Mouse (Mus musculus) hindlimb bud, embryonic 11.5 days (tissue): ENCODE measurements around the gene Ankrd66.

Experiments used
- DNase-seq: peaks from one replicate; pipeline ENCODE4 v3.0.0-alpha.2; 2012; ENCODE audit warnings: low read depth, low spot score; ENCODE audit errors: extremely low spot score

Gene Ankrd66

DNA sequence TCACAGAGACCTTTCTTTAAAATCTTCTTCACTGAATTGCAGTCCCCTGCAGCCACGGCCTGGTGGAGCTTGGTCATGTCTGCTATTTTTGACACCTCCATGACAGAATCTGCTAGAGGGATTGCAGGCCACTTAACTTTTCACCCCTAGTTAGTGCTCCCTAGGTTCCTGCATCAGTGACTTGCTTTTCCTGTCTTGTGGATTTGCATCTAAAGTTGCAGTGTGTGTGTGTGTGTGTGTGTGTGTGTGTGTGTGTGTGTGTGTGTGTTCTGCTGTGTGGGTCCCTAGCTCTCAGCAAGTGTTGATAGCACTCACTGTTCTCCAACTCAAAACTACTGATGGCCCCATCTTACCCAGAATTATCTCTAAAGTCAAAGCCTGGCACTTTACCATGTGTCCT is at the start of gene Ankrd66:
TSS of gene Ankrd66 (minus strand) at position 101 of the 400 bp plus-strand sequence.
- DNase-seq: no peak

DNA sequence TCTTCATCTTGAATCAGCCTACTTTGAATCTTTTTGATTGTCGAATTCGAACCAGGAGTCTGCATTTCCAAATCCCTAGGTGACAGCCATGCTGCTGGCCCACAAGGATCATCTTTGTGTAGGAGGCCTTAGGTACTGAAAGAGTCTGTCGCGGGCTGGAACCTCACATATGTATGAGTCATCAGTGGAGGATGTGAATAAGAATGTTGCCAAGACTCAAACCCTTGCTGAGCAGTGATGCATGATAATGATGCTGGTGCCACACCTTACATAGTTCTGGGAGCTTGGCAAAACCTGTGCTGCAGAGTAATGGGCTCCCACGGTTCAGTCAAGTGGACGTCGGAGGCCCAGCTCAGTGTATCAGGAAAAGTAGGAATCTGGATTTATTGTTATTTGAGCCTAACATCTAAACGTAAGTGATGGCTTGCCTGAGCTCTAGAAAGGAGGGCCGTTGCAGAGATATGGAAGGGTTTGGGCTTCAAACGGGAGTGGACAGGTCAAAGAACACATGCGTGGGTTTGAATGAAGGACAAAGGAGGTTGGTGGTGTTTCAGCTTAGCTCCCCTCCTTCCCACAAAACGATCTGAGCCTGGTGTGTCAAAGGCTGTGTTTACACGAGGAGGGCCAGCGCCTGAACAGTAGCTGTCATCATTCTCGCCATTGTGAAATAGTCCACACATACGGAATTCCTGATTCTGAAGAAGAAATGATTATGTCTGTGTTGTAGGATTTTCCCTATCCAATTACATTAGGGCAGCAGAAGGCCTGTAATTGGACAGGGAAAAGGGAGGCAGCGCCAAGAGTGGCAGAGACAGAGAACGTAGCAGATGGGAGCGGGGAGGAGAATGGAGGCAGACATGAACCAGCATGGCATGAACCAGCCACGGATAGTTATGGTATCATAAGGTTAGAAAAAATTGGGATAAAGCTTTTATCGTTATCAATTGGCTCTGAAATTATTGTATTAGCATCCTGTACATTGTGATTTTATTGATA is 49.2 kb upstream of the Ankrd66 start:
- no peak for DNase-seq

DNA sequence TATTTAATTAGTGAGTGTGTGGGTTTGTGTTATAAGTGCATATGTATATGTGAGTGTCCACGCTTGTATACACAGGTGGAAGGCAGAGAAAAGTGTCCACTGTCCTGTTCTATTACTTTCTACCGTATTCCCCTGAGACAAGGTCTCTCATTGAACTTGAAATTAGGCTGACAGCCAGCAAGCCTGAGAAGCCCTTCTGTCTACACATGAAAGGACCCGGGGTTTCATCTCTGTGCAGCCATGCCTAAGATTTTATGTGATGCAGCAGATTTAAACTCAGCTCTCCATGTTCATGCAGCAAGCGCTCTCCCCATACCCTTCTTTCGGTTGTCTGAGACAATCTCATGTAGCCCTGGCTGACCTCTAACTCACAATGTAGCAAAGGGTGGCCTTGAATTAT is 47.1 kb upstream of the Ankrd66 start:
- DNase-seq: no peak

DNA sequence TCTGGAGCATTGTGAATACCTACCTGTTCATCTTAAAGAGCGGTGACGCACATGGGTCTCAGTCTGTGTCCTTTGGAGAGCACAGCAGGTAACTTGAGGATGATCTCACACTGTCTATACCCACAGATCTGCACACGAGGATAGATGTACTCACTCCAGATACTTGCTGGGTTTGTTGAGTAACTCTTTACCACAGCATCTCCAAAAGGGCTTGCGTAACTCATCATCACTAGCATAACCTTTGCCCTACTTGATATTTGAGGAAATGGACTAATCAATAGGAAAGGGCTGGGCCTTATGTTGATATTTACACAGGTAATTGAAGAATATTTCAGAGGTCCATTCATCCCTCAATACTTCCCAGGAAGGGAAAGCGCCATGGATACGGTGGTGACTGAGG is 46.3 kb upstream of the Ankrd66 start:
- no peak for DNase-seq

DNA sequence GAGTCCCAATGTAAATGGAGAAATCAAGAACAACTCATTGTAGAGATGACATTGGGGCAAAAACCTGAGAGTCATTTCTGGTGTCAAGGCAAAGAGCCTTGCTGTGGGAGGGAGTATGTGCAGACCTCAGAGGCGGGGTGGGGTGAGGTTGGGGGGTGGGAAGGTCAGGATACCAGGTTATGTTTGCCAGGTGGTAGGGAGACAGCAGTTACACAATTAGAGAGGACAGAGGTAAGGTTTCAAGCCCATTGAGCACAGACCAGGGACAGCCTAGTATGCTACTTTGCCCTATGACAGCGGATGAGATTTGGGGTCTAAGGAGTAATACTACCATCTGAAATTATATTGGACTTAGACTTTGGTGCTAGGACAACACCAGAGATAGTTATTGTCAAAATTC is 43.8 kb upstream of the Ankrd66 start:
- no peak for DNase-seq

DNA sequence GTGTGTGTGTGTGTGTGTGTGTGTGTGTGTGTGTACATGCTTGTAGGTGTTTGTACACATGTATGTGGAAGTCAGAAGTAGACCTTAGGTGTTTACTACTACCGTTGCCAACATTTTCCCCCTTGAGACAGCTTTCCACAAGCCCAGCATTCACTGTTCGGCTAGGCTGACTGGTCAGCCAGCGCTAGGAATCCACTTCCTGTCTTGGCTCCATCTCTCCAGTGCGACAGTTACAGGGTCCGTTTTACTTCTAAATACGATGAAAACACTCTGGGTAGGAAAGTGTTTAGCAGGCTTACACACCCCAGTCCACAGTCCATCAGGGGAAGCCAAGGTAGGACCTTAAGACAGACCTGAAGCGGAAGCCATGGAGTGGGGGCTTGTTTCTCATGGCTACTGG is 41.3 kb upstream of the Ankrd66 start:
- DNase-seq: no peak

DNA sequence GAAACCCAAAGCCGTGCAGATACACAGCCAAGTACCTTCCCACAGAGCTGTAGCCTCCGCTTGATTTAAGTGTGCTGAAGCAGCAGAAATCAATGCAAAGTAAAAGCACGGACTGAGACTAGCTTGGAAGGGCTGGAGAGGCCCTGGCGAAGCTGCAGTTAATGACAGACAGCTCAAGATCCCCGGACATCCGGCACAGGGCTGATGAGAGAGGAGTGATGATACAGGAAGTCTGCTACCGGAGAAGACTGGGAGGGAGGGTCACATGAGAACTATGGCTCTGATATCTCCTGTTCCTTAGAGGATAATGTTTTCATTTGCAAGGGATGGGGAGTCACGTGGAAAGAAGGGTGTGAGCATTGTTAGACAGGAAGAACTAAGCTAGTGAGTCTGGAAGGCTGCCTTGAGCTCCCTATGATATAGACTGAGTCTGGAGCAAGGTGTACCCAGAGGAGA is 37.6 kb upstream of the Ankrd66 start:
- no peak for DNase-seq

DNA sequence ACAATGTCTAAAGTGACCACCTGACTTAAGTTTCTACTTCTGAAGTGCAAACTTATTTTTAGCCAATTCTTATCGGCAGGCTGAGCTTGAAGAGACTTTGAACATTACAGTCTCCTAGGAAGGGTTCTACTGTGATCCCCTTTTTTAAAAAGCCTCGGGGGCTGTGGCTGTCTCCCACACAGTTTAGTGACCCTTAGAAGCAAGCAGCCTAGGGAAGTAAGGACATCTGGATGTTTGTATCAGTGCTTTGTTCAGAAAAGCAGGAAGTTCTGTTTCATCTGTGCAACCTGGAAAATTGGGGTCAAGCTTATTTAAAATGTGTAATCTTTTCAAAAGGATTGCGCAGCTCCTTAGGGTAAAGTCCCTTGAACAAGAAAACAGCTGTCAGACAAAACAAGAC is 37.0 kb upstream of the Ankrd66 start:
- no peak for DNase-seq

DNA sequence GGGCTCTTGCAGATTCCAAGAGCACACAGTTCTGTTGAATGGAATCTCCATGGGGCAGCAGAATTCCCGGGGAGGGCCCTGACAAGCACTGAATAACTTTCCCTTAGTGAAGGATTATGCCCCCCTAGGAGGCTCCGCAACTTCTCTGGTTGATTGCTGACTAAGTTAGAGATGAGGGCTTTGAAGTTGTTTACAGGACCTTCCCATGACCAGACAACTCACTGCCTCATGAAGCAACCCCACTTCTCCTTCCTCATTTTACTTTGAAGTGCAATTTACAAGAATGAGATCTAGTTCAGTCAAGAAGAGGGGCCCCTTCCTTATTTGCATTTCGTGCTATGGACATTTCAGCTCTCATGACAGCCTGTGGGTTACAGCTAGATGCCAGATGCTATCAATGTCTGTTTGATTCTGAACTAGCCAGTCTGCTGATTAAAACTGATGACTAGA is 30.2 kb upstream of the Ankrd66 start:
- no peak for DNase-seq

DNA sequence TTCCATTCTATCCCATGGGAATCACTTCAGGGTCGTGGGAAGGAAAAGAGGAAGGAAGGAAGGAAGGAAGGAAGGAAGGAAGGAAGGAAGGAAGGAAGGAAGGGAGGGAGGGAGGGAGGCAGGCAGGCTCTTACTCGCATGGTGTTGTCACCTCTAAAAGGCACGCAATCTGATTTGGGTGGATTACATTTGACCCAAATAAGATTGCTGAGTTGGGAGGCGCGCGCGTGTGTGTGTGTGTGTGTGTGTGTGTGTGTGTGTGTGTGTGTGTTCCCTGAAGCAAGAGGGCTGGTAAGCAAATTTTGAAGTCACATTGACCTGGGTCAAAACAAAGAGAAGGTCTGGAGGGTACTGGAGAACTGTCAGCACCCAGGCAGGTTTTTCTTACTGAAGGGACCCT is 25.8 kb upstream of the Ankrd66 start:
- DNase-seq: no peak

DNA sequence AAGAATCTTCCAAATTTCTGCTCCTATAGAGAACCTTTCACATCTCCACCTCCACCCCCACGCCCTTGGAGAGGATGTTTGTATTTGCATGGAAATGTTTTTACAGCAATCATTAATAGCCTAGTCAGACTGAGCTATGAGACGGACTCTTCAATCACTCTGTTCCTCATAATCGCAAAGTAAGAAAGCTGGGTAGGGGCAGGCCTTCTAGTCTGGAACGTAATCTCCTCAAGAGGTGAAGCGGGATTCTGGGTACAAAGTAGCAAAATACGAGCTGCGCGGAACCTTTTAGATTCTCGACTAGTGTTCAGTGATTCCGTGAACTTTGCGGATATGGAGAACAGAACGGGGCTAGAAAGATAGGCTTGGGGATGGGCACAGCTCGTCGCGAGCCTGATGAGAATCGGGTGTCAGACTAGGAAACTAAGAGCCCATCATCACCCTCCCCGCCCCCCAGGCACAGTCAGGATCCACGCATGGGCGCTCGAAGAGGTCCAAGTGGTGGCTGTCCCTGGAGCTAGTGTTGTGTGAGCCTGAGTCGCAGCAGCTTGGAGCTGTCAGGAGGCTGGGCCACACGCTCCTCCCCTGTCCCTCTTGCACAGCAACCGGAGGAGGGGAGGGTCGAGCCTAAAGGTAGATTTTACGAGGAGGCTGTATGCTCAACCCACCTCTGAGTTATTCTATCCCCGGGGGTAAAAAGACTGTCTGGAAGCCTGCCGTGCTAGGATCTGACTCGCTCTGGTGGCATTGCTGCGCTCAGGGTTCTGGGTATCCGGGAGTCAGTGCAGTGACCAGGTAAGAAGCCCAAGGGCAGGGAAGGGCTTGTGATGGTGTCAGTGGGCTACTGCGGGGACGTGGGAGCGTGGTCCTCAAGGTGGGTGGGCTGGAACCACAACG is 24.8 kb upstream of the Ankrd66 start, which contains the start of gene Pla2g7:
TSS of gene Pla2g7 (plus strand) at position 107 of the 897 bp plus-strand sequence.
- no peak for DNase-seq

DNA sequence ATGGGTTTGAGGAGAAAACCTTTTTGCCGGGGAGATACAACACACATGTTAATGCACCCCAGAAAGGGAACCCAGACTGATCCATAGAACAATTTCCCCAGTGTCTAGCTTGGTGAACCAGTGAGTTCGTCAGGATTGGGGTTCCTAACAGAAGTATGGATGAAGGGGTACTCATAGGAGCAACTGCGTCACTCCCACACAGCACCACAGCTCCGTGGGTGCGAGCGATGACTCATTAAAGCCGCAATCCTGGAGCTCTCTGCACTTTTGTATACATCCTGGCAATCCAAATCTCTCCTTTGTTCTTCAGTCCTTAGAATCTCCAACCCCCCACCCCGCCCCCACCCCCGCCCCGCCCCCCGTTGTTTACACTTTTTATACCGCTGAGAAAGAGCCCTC is 24.2 kb upstream of the Ankrd66 start:
- no peak for DNase-seq

DNA sequence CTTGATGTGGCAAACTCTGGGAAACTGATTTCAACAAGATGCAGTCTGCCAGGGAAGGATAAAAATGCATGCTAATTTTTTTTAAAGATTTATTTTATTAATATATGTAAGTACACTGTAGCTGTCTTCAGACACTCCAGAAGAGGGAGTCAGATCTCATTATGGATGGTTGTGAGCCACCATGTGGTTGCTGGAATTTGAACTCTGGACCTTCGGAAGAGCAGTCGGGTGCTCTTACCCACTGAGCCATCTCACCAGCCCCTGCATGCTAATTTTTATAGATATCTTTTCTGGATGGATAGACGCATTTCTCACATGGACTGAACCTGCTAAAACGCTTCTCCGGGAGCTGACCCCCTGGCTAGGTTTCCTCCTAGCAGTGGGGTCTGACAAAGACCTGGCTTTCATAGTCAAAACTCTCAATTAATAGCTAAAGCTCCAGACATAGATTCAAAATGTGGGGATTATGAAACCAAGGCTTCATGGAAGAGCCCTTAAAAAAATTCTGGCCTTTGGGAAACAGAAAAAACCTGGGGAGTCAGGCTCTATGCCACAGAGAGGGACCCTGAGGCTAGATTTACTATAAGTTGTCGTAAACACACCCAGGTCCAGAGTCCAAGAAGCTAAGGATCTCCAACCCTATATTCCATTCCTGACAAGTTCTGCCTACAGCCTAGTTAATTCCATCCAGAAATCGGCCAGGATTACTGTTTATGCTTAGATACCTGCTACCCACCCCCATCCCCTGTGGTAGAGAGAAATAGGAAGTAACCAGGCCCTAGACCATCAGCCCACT is 20.0 kb upstream of the Ankrd66 start:
- no peak for DNase-seq

DNA sequence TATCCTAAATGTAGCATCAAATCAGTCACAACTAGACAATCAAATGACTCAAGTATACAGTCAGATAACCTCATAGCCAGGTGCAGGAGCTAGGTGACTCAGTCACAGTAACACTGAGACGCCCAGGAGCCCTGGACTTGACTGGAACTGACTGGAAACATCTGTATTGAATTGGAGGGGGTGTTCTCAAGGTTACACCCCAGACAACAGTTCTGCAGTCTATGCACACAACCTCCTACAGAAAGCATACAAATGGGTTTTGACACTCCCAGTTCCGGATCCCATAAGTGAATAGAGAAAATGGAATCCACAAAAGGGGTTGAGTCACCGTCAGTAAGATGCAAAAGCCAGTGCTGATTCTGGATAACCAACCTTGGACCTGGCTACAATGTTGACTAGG is 15.2 kb upstream of the Ankrd66 start:
- DNase-seq: no peak

DNA sequence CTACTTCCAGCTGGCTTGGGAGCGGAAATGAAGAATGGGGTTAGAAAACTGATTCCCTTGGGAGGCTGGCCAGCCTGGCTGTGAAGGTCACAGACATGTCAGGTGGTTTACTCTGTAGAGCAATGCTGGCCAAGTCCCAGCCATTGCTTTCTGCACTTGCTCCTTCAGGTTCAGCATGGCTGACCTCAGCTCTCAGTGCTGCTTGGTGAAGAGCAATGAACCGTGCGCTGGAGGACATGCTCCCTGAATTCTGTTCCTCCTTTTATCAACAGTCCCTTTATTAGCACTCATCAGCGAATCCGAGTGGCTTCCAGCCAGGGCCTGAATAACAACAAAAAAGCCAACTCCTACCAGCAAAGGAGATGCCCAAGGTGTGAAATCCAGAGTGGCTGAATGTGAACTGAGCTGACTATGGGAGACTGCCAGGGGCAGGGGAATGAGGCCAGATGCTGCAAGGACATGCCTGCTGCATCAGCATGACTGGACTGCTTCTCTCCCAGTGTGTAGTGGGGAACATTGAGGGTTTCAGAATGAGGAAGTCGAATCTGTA is 14.2 kb upstream of the Ankrd66 start:
- no peak for DNase-seq

DNA sequence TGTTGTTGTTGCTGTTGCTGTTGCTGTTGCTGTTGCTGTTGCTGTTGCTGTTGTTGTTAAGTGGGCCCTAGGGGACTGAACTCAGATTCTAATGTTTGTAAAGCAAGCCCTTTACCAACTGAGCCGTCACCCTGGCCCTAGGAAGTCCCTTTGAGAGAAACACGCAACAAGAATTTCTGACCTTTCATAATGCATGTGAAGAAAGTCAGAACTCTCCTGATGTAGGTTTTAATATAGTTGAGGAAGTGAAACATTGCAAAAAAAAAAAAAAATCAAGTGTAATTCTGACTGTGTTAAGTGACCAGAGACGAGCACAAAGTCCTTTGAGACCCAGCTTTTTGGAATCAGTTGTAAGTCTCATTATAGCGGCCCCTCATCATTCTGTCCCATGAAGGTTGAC is 13.7 kb upstream of the Ankrd66 start:
- DNase-seq: no peak

DNA sequence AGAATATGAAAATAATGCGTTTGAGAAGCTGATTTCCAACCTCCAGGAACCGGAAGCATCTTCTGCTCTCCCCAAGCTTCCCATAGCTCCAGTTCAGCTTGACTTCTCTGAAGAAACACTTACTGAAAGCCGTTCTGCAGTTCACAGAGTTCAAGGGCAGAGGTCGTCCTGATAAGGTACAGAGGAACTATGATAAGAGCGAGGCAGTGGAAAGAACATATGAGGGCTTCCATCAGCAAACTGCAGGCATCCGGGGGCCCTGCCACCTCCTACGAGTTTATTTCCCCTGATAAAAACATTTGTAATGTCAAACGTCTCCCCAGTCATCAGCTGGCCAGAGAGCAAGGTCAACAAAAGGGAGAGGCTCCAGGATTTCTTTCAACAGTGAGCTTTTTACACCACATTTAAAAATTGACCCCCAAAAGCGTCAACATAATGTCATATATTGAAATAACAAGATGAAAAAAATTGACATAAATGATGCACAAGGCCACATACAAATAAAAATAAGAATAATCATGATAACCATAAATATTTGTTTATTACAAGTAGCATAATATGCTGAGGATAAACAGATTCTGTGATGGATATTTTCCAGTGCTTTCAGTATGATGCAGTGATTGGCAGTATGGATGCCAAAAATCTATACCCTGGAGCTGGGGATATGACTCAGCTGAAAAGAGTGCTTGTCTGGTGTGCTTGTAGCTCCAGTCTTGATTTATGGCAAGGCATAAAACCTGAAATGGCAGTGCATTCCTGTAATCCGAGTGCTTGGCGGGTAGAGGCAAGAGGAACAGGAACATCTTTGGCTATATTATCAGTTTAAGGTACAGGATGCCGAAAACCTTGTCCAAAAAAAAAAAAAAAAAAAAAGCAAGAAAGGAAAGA is 11.3 kb upstream of the Ankrd66 start:
- DNase-seq: no peak

DNA sequence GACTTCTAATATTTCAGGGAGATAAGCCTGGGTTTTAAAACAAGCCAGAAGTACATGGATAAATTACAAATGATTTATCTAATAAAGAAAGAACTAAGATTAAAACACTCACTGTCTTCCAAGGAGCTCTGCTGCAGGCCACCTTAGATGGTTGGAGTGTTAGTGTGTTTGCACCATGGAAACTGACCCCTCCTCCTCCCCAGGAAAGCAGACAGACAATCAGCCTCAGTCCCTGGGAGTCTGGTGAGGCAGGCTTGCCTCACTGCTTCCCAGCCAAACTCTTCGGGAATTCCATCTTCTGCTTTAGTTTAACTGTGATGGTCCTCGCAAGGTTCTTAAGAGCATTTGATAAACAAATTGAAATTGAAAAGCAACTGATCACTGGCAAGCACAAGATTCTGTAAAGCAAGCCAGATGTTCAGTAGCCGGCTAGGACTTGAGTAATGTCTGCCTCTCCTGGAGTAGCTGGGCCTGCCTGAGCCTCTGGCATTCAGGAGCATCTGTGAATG is 7.7 kb upstream of the Ankrd66 start:
- DNase-seq: no peak

DNA sequence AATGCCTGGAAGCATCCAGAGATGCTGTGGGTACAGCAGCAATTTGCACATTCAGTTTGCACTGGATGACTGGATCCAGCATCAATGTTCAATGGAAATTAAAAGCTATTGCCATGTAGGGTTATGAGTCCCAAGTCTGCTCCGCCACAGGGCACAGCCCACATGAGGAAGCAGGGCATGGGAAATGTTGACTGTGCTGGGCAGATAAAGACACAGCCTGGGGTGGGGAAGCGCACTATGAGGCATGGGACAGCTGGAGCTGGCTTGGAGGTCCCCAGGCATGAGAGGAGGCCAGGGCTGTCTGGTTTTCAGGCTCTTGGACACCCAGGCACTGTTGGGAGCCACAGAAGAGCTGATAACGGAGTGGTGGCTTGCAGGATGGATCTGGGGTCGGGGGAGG is 601 bp upstream of the Ankrd66 start:
- DNase-seq: no peak
